Mouse (Mus musculus): ENCODE measurements around the gene Mapkapk5.
"Not testable (repeated sequence)": the region's sequence is repeated elsewhere in the genome, so short reads cannot be mapped to it uniquely, and the experiment has no call there.

Mapkapk5 gene

DNA sequence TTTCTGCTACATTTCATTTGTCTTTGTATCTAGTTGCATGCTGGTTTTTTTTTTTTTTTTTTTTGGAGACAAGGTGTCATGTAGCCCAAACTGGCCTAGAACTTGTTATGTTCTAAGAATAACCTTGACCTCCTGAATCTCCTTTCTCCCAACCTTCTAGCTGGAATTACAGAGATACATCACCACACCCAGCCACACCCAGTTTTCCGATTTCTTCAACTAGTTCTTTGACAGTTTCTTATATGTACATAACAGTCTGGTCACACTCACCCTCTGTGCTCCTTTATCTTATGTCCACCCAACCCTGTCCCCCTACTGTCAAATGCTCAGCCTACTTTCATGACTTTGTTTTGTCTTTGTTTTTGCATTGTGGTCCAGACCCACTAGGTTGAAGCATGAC, 38.9 kb downstream of the Mapkapk5 start:
- in situ Hi-C loops (cut with MboI; ENCODE audit: unreplicated experiment in 2 of 2), result no loop called here

DNA sequence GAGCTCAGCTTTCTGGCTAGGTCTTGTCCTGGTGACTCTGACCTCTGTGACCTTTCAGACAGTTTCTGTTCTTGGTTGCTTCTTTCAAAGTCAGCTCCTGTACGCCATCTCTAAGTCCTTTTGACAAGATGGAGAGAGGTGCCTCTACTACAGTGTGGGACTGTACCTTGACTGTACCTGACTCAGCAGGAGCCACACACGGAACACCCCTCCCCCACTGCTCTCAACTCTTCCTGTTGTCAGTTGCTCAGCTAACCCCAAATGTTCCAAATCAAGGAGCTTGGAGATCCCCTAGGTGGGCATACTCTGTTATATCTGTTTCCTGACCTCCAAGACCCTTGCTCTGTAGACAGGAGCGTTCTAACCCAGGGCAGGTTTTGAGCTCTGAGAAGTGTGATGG, 42.5 kb downstream of the Mapkapk5 start, which contains the start of gene Adam1b:
Adam1b (minus strand) TSS at position 205 of the 400 bp plus-strand sequence.
- in situ Hi-C loops (cut with MboI; ENCODE audit: unreplicated experiment in 2 of 2), result no loop called here

DNA sequence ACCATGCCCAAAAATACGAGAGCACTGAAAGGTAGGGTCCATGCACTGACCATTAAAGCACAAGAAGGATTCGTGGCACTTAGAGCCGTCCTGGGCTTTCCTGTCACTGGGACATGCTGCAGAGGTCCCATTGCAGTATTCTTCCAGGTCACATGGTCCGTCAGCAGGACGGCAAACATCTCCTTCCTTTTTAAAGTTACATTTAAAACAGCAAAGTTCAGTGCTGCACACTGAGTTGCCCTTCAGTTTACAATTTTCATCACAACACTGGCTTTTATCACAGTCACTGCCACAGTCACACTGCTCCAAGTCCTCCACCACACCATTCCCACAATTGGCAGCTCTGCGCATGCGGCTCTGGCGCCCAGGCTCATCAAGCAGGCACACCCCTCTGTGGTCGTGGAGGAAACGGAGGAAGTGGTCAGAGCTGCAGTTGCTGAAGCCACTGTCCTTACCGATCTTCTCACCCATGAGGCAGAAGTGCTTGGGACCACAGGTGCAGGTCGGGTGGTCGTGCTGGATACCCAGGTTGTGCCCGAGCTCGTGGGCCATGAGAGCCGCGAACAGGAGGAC, 44.2 kb downstream of the Mapkapk5 start:
- in situ Hi-C loops (cut with MboI; ENCODE audit: unreplicated experiment in 2 of 2), result not testable (repeated sequence)

DNA sequence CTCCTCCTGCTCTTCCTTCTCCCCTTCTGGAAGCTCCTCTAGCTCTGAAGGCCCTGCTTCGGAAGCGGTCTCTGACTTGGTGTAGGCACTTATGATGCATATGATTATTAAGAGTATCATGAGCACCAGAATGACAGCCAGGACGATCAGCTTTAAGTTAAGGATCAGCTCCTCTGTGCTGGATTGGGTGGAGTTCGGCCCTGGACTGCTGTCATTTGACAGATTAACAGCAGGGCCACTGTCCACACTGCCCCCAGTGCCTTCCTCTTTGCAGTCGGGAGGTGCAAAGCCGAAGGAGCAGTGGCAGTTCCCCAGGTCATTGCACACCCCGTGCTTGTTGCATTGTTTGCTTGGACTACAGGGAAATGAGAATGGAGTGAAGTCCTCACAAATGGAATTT, 45.0 kb downstream of the Mapkapk5 start:
- in situ Hi-C loops (cut with MboI; ENCODE audit: unreplicated experiment in 2 of 2), result no loop called here

DNA sequence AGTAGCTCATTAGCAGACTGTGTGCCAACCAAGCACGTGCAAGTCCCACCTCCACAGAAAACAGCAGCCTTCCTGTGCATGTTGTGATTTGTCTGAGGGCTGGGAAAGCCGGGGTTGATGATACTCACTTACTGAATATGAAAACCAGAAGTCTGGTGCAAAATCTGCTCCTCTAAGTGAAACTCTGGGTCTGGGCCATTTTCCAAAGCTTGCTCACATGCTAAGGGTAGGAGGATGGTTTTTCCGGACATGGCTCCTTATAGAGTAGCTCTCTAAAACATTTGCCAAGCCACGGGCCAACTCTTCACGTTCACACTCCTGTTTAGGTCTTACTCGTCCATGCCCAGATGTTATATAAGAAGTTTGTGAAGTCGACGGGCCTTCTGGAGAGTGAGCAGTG, 52.4 kb downstream of the Mapkapk5 start:
- in situ Hi-C loops (cut with MboI; ENCODE audit: unreplicated experiment in 2 of 2), result loop anchor here in 1 of 2 experiments (25.0 kb wide), 1 partner anchor 569 kb away; the partner anchor contains the start of gene Cux2

DNA sequence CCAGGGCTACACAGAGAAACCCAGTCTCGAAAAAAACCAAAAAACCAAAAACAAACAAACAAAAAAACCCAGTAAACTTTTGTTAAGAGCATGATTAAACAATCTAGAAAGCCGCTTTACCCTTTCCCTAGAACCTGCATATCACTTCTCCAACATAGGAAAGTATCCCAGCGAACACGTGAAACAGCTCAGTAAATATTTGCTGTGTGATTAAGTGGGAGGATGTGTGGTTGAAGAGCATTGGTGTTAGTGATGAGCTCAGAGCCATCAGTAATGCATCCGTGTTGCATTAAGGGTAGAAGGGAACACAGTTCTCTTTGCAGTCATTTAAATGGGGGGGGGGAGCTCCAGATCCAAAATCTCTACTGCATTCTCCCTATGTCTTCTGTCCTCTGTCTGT, 60.9 kb downstream of the Mapkapk5 start:
- in situ Hi-C loops (cut with MboI; ENCODE audit: unreplicated experiment in 2 of 2), result loop anchor here in 1 of 2 experiments (25.0 kb wide), 1 partner anchor 578 kb away; the partner anchor contains the start of gene Cux2

DNA sequence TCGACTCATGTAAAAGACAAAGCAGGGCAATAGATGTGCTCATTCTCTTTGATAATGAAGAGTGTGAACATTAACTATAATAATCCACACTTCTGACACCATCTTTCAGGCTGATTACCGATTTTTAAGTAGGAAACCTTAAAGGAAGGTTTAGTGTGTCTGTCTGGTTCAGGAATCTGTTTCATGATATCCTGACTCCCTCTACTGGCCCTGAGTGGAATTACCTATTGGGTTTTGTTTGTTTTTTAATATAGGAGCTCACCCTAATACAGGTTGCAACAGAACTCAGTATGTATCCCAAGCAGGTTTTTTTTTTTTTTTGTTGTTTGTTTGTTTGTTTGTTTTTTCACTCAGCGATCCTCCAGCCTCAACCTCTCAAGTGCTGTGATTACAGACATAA, 68.0 kb downstream of the Mapkapk5 start:
- in situ Hi-C loops (cut with MboI; ENCODE audit: unreplicated experiment in 2 of 2), result loop anchor here (5.0 to 25.0 kb wide), 3 partner anchors 35 to 585 kb away; partner anchors contain the start of genes Cux2 (in 1 of the 2) and Rpl6 (in 1 of the 2)

DNA sequence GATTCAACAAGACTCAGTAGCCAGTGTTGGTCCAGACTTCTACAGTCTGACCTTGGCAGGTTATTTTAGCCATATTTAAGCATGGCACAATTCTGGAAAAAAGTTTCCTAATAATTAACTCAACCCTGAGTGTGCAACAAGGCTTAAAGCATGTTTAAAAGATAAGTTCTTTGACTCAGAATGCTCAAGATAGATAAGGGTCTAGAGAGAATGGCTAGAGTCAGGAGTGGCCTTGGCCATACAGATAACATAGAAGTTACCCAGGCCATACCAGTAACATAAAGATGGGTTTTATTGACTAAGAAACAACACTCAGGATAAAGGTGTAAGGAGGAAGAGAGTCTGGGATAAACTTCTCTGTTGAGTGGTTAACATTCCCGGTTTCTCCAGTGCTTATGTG, 69.7 kb downstream of the Mapkapk5 start:
- in situ Hi-C loops (cut with MboI; ENCODE audit: unreplicated experiment in 2 of 2), result loop anchor here (5.0 to 25.0 kb wide), 3 partner anchors 34 to 586 kb away; partner anchors contain the start of genes Cux2 (in 1 of the 2) and Rpl6 (in 1 of the 2)
